Mouse (Mus musculus): ENCODE measurements around the gene Ptrh2. TPM values are rescaled to one million over a fixed set of nuclear protein-coding genes. Genes with fewer than 3 reads are reported as not detected.
A peak's percentile ranks its signal among the peaks of the same experiment; 100 is the strongest.

The Ptrh2 gene
- total and polyA plus RNA-seq, 2 experiments from 2014 or later, result 7.1 to 14.0 TPM

GRCm38 (mm10) chr11:86738956-86739355 is 55.2 kb downstream of the Ptrh2 start:
- Histone ChIP-seq H3K27ac (ENCODE audit: low read depth) (peak overlapping the region; percentile 20; the same call in 1 of the 2 replicates), H3K4me3 (ENCODE audit: low read depth, low read length) (no peak overlapping the region), H3K9me3 (replicated peaks; ENCODE audit: control insufficient read depth, low read length) (no peaks in the 10 kb centered on the region), H3K36me3 (replicated peaks; ENCODE audit: control insufficient read depth, insufficient read depth, low read length) (peaks cover 13% of the 10 kb centered on the region; the same call in 1 of the 2 replicates), H3K27me3 (ENCODE audit: control insufficient read depth, insufficient read depth, low read length) (no peaks in the 10 kb centered on the region), H3K9ac (replicated peaks; ENCODE audit: low read depth, low read length) (no peak overlapping the region), H3K4me1 (ENCODE audit: control insufficient read depth, insufficient read depth) (peaks cover 20% of the 10 kb centered on the region; the same call in 1 of the 2 replicates), H3K4me2 (ENCODE audit: low read depth, low read length) (no peak overlapping the region)
- ATAC-seq (ENCODE audit: insufficient read depth, low read depth) (no peak), DNase-seq (ENCODE audit: low spot score) (no peak)
- TF ChIP-seq CTCF (IDR thresholded peaks at IDR 0.05; ENCODE audit: low read depth) (no peak), EP300 (IDR thresholded peaks at IDR 0.05; ENCODE audit: low read depth) (no peak)
- 86% methylated on average over 1 of the region's 1 CpGs for WGBS

- H3K27ac ChIP-seq (ENCODE audit: low read depth), result no peak overlapping the region
- H3K4me1 ChIP-seq (ENCODE audit: control insufficient read depth, insufficient read depth), result peaks cover 23% of the 10 kb centered on the region; the same call in 1 of the 2 replicates
- TF ChIP-seq EP300 (IDR thresholded peaks at IDR 0.05; ENCODE audit: low read depth) (no peak), CTCF (IDR thresholded peaks at IDR 0.05; ENCODE audit: low read depth) (no peak)
- peaks cover 13% of the 10 kb centered on the region; the same call in 1 of the 2 replicates for H3K36me3 ChIP-seq (replicated peaks; ENCODE audit: control insufficient read depth, insufficient read depth, low read length)
- ATAC-seq (ENCODE audit: insufficient read depth, low read depth) (no peak), DNase-seq (ENCODE audit: low spot score) (no peak)
- H3K4me3 ChIP-seq (ENCODE audit: low read depth, low read length), result no peak overlapping the region
- H3K27me3 ChIP-seq (ENCODE audit: control insufficient read depth, insufficient read depth, low read length), result no peaks in the 10 kb centered on the region
- WGBS, result 51% methylated on average over 2 of the region's 2 CpGs
- H3K4me2 ChIP-seq (ENCODE audit: low read depth, low read length), result no peak overlapping the region
- H3K9me3 ChIP-seq (replicated peaks; ENCODE audit: control insufficient read depth, low read length), result no peaks in the 10 kb centered on the region
- no peak overlapping the region for H3K9ac ChIP-seq (replicated peaks; ENCODE audit: low read depth, low read length)
Observed at GRCm38 (mm10) chr11:86739470-86739869, 55.7 kb downstream of the Ptrh2 start.

- WGBS, result 91% methylated on average over 5 of the region's 5 CpGs
- DNase-seq (ENCODE audit: low spot score) (no peak), ATAC-seq (ENCODE audit: insufficient read depth, low read depth) (no peak)
- no peak overlapping the region for H3K4me2 ChIP-seq (ENCODE audit: low read depth, low read length)
- H3K27me3 ChIP-seq (ENCODE audit: control insufficient read depth, insufficient read depth, low read length), result no peaks in the 10 kb centered on the region
- no peak overlapping the region for H3K4me3 ChIP-seq (ENCODE audit: low read depth, low read length)
- H3K9ac ChIP-seq (replicated peaks; ENCODE audit: low read depth, low read length), result no peak overlapping the region
- H3K36me3 ChIP-seq (replicated peaks; ENCODE audit: control insufficient read depth, insufficient read depth, low read length), result 0 out of 2 replicates have a peak, but pooled peaks cover under 1% of the 10 kb centered on the region
- no peaks in the 10 kb centered on the region for H3K9me3 ChIP-seq (replicated peaks; ENCODE audit: control insufficient read depth, low read length)
- TF ChIP-seq EP300 (IDR thresholded peaks at IDR 0.05; ENCODE audit: low read depth) (no peak), CTCF (IDR thresholded peaks at IDR 0.05; ENCODE audit: low read depth) (no peak)
- H3K4me1 ChIP-seq (ENCODE audit: control insufficient read depth, insufficient read depth), result peaks cover 37% of the 10 kb centered on the region
- 0 out of 2 replicates have a peak overlapping the region, but pooled peaks have one; percentile 11 for H3K27ac ChIP-seq (ENCODE audit: low read depth)
Observed at GRCm38 (mm10) chr11:86741505-86741904, 57.7 kb downstream of the Ptrh2 start.

Other genes with a start within 250 kb of the Ptrh2 start
- gene Rnft1, start 199.3 kb upstream of the Ptrh2 start, total RNA-seq (2014; rRNA removed; ENCODE audit: low replicate concordance), result 9.1 and 26.9 TPM in 2 replicates
- gene Rnft1, start 199.3 kb upstream of the Ptrh2 start, polyA plus RNA-seq (2015; fragmentation: Nextera tagmentation; extraction: Ambion mirVana), result 31.3 and 31.4 TPM in 2 replicates
- 10.5 and 13.2 TPM in 2 replicates for gene Rps6kb1, start 139.2 kb upstream of the Ptrh2 start, total RNA-seq (2014; rRNA removed; ENCODE audit: low replicate concordance)
- gene Rps6kb1, start 139.2 kb upstream of the Ptrh2 start, polyA plus RNA-seq (2015; fragmentation: Nextera tagmentation; extraction: Ambion mirVana), result 32.7 and 37.1 TPM in 2 replicates
- 2.5 and 16.6 TPM in 2 replicates for gene Tubd1, start 139.0 kb upstream of the Ptrh2 start, total RNA-seq (2014; rRNA removed; ENCODE audit: low replicate concordance)
- 8.0 and 10.6 TPM in 2 replicates for gene Tubd1, start 139.0 kb upstream of the Ptrh2 start, polyA plus RNA-seq (2015; fragmentation: Nextera tagmentation; extraction: Ambion mirVana)
- gene Vmp1, start 149 bp upstream of the Ptrh2 start, total RNA-seq (2014; rRNA removed; ENCODE audit: low replicate concordance), result 48.9 and 51.7 TPM in 2 replicates
- 72.1 and 77.9 TPM in 2 replicates for gene Vmp1, start 149 bp upstream of the Ptrh2 start, polyA plus RNA-seq (2015; fragmentation: Nextera tagmentation; extraction: Ambion mirVana)
- 185 and 279 TPM in 2 replicates for gene Cltc, start 73.6 kb downstream of the Ptrh2 start, total RNA-seq (2014; rRNA removed; ENCODE audit: low replicate concordance)
- 71.0 and 77.6 TPM in 2 replicates for gene Cltc, start 73.6 kb downstream of the Ptrh2 start, polyA plus RNA-seq (2015; fragmentation: Nextera tagmentation; extraction: Ambion mirVana)
- 7.8 and 21.9 TPM in 2 replicates for gene Dhx40, start 123.8 kb downstream of the Ptrh2 start, total RNA-seq (2014; rRNA removed; ENCODE audit: low replicate concordance)
- 10.2 and 11.7 TPM in 2 replicates for gene Dhx40, start 123.8 kb downstream of the Ptrh2 start, polyA plus RNA-seq (2015; fragmentation: Nextera tagmentation; extraction: Ambion mirVana)